11 mouse cellular contexts compared by ENCODE assay signal in the genomic region with DNA sequence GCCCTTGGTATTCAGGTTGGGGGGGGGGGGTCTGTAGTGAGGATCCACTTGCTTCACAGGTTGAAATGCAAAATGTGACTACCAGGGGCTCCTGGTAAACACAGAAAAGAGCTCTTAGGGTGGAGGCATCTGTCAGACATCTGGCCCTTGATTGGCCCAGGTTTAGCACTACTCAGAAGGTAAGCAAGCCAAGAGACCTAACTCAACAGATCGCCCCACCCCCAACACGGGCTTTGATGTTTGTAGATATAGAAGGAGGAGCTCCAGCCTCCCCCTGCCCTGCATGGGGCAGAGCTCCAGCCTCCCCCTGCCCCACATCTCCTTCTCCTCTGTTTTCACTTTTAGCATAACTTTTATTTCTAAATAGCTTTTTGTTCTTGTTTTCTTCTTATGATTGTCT. TPM values are rescaled to one million over a fixed set of nuclear protein-coding genes. Genes with fewer than 3 reads are reported as not detected.
"Had no signal": no experiment of that assay in that cellular context is flagged by ENCODE, and none has a peak within 500 bp of the region (broad histone marks: within the 10 kb centered on the region; RNA-seq: fewer than 3 reads in every experiment).

No protein-coding gene starts in this region.

- H3K4me3 ChIP-seq: left cerebral cortex, adult 2 months; limb, embryonic 10.5 days; midbrain, embryonic 13.5 days; neural tube, embryonic 15.5 days had no signal

- DNase-seq: kidney, adult 8-10 months; kidney, postnatal 25 days; lung, adult 2 months; lung, postnatal 36 days had no signal

- H3K9ac ChIP-seq: liver, embryonic 14.5 days; midbrain, embryonic 13.5 days; neural tube, embryonic 15.5 days had no signal

- H3K4me1 ChIP-seq: limb, embryonic 10.5 days; midbrain, embryonic 13.5 days; neural tube, embryonic 15.5 days had no signal

- H3K27ac ChIP-seq: left cerebral cortex, adult 2 months; limb, embryonic 10.5 days; liver, embryonic 14.5 days; midbrain, embryonic 13.5 days; neural tube, embryonic 15.5 days; stomach, postnatal 0 days had no signal

- H3K36me3 ChIP-seq: limb, embryonic 10.5 days; midbrain, embryonic 13.5 days; neural tube, embryonic 15.5 days had no signal

- H3K27me3 ChIP-seq: midbrain, embryonic 13.5 days; neural tube, embryonic 15.5 days had no signal

RNA-seq across cellular contexts. Expression of a gene that starts 32.8 kb away (rescaled TPM):
- total RNA-seq: midbrain, postnatal 0 days had no signal
- polyA plus RNA-seq: midbrain, postnatal 0 days had no signal
